Mouse (Mus musculus): ENCODE measurements around the gene Thsd4.
A peak's percentile ranks its signal among the peaks of the same experiment; 100 is the strongest.

The Thsd4 gene

GRCm38 (mm10) chr9:60266583-60267272 lies 255.1 kb downstream of the Thsd4 start:
- peak in 1 of 2 experiments; percentile 46 for DNase-seq (ENCODE audit: low spot score in 2 of 2)

- no peak for DNase-seq (ENCODE audit: low spot score in 2 of 2)
Measured at GRCm38 (mm10) chr9:60264586-60265325, 257.1 kb downstream of the Thsd4 start.

- no peak for DNase-seq (ENCODE audit: low spot score in 2 of 2)
Measured at GRCm38 (mm10) chr9:60262515-60263140, 259.2 kb downstream of the Thsd4 start.

- no peak for DNase-seq (ENCODE audit: low spot score in 2 of 2)
Measured at GRCm38 (mm10) chr9:60259626-60260025, 262.2 kb downstream of the Thsd4 start.

- DNase-seq (ENCODE audit: low spot score in 2 of 2), result no peak
Measured at GRCm38 (mm10) chr9:60251765-60252164, 270.1 kb downstream of the Thsd4 start.

- DNase-seq (ENCODE audit: low spot score in 2 of 2), result no peak
Measured at GRCm38 (mm10) chr9:60250403-60250802, 271.4 kb downstream of the Thsd4 start.

- no peak for DNase-seq (ENCODE audit: low spot score in 2 of 2)
Measured at GRCm38 (mm10) chr9:60247998-60248397, 273.8 kb downstream of the Thsd4 start.

- DNase-seq (ENCODE audit: low spot score in 2 of 2), result peak; percentile 45 to 75
Measured at GRCm38 (mm10) chr9:60244943-60245342, 276.9 kb downstream of the Thsd4 start.

- peak in 1 of 2 experiments; percentile 65 for DNase-seq (ENCODE audit: low spot score in 2 of 2)
Measured at GRCm38 (mm10) chr9:60243503-60243902, 278.3 kb downstream of the Thsd4 start.

GRCm38 (mm10) chr9:60237667-60238066 lies 284.2 kb downstream of the Thsd4 start:
- no peak for DNase-seq (ENCODE audit: low spot score in 2 of 2)

GRCm38 (mm10) chr9:60236155-60236554 lies 285.7 kb downstream of the Thsd4 start:
- DNase-seq (ENCODE audit: low spot score in 2 of 2), result no peak

GRCm38 (mm10) chr9:60234233-60235115 lies 287.4 kb downstream of the Thsd4 start:
- no peak for DNase-seq (ENCODE audit: low spot score in 2 of 2)

- DNase-seq (ENCODE audit: low spot score in 2 of 2), result no peak
Measured at GRCm38 (mm10) chr9:60231981-60232881, 289.6 kb downstream of the Thsd4 start.

- no peak for DNase-seq (ENCODE audit: low spot score in 2 of 2)
Measured at GRCm38 (mm10) chr9:60229496-60229895, 292.4 kb downstream of the Thsd4 start.

- DNase-seq (ENCODE audit: low spot score in 2 of 2), result no peak
Measured at GRCm38 (mm10) chr9:60227727-60228126, 294.1 kb downstream of the Thsd4 start.

GRCm38 (mm10) chr9:60226679-60227078 lies 295.2 kb downstream of the Thsd4 start:
- no peak for DNase-seq (ENCODE audit: low spot score in 2 of 2)

- no peak for DNase-seq (ENCODE audit: low spot score in 2 of 2)
Measured at GRCm38 (mm10) chr9:60226155-60226554, 295.7 kb downstream of the Thsd4 start.

GRCm38 (mm10) chr9:60225453-60225852 lies 296.4 kb downstream of the Thsd4 start:
- DNase-seq (ENCODE audit: low spot score in 2 of 2), result no peak

- DNase-seq (ENCODE audit: low spot score in 2 of 2), result no peak
Measured at GRCm38 (mm10) chr9:60224039-60224695, 297.7 kb downstream of the Thsd4 start.

GRCm38 (mm10) chr9:60220431-60220830 lies 301.4 kb downstream of the Thsd4 start:
- no peak for DNase-seq (ENCODE audit: low spot score in 2 of 2)
